7 mouse cellular contexts compared by ENCODE assay signal in genomic region chr3:123828790-123829189, GRCm38 (mm10).
"Had no signal": no experiment of that assay in that cellular context is flagged by ENCODE, and none has a peak within 500 bp of the region (broad histone marks: within the 10 kb centered on the region; RNA-seq: fewer than 3 reads in every experiment).

No protein-coding gene starts in this region.

- DNase-seq: kidney, adult 9 months; kidney, postnatal 4 days; lung, adult 2 months; lung, postnatal 4 days; right cerebral cortex, postnatal 14 days had no signal

- ATAC-seq: lung, postnatal 0 days; midbrain, embryonic 15.5 days had no signal
